Mouse (Mus musculus) ES-Bruce4 (cell line): Measurements from ENCODE around the gene Pfkp. TPM values are rescaled to one million over a fixed set of nuclear protein-coding genes. Genes with fewer than 3 reads are reported as not detected.
A peak's percentile ranks its signal among the peaks of the same experiment; 100 is the strongest.

Experiments
- H3K27ac ChIP-seq: 2 replicates; pipeline ENCODE4 v1.5.1; 2012; ENCODE audit warnings: low read length, inconsistent platforms; ENCODE audit not compliant: insufficient read depth
- H3K27me3 ChIP-seq: 2 replicates; pipeline ENCODE4 v1.6.1; 2012; ENCODE audit warnings: mild to moderate bottlenecking, low read length, inconsistent platforms; ENCODE audit not compliant: control insufficient read depth, poor library complexity, insufficient read depth, severe bottlenecking
- H3K36me3 ChIP-seq: 2 replicates; pipeline ENCODE4 v1.6.1; 2012; ENCODE audit warnings: inconsistent platforms, mild to moderate bottlenecking, low read length, moderate library complexity; ENCODE audit not compliant: control insufficient read depth, poor library complexity, insufficient read depth, severe bottlenecking
- H3K4me1 ChIP-seq: one replicate; pipeline ENCODE4 v1.8.1; 2011; ENCODE audit warnings: low read length; ENCODE audit not compliant: control insufficient read depth, insufficient read depth
- H3K4me3 ChIP-seq: 2 replicates; pipeline ENCODE4 v1.5.1; 2011; ENCODE audit warnings: low read depth, mild to moderate bottlenecking, low read length
- H3K9ac ChIP-seq: 2 replicates; pipeline ENCODE4 v1.6.1; 2012; ENCODE audit warnings: low read depth, mild to moderate bottlenecking, inconsistent platforms; ENCODE audit not compliant: poor library complexity, severe bottlenecking
- H3K9me3 ChIP-seq: replicated peaks from 2 replicates; pipeline ENCODE4 v1.6.1; 2012; ENCODE audit warnings: mild to moderate bottlenecking, low read length, inconsistent platforms; ENCODE audit not compliant: control insufficient read depth, poor library complexity, insufficient read depth, severe bottlenecking
- CTCF ChIP-seq: IDR thresholded peaks from one replicate; pipeline ENCODE4 v1.8.1; 2011; ENCODE audit warnings: low read depth, low read length
- EP300 ChIP-seq: IDR thresholded peaks from 2 replicates; pipeline ENCODE4 v1.6.1; 2011; ENCODE audit warnings: low read depth, low read length; ENCODE audit not compliant: insufficient read depth
- POLR2A ChIP-seq: IDR thresholded peaks from one replicate; pipeline ENCODE4 v1.8.1; 2011; ENCODE audit warnings: low read length; ENCODE audit not compliant: insufficient read depth
- polyA plus RNA-seq: library from polyadenylated mRNA; stranded (reverse); fragments of >200 nt; gene quantifications from 2 replicates; pipeline ENCODE4 v1.2.4, GENCODE M21; 2011; ENCODE audit warnings: low read depth; ENCODE audit not compliant: missing spikeins, insufficient read depth, insufficient read length

The Pfkp gene
- polyA plus RNA-seq, 1 experiment, result 108 TPM

DNA sequence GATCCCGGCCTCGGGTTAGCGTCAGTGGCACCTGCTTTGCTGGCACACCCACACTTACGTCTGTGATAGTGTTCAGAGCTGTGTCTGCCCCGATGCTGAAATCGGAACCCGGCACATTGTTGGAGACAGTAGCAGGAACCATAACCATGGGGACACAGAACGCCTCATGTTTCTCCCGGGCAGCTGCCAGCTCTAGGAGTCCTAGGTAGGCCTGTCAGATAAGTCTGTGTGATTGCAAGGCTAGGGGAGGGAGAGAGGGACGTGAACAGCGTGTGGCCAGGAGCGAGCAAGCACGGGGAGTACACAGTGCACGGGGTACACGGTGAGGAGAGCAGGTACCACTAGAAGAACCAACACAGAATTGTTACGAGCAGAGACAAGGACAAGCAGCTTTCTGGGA, 50.8 kb downstream of the Pfkp start:
- Histone ChIP-seq H3K9ac (no peak overlapping the region), H3K9me3 (no peaks in the 10 kb centered on the region), H3K4me1 (no peaks in the 10 kb centered on the region), H3K27me3 (no peaks in the 10 kb centered on the region), H3K36me3 (peaks cover 46% of the 10 kb centered on the region), H3K27ac (no peak overlapping the region), H3K4me3 (no peak overlapping the region)
- TF ChIP-seq POLR2A, result no peak
- no peak for TF ChIP-seq EP300
- TF ChIP-seq CTCF, result no peak

DNA sequence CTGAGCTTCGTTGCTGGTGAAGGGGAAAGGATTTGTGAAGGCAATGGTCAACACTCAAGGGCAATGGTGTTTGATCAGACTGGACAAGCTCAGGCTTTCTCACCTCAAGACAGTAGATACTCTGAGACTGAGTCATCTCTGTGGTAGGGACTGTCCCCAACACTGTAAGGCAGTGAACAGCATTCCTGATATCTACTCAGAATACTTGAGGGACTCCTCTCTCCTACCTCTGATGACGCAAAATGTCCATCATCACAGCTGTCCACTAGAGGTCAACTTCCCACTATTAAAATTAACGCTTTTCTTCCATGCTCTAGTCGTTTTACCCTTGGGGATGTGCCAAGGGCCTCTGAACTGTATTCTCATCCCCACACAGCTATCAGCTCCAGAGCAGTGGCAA, 53.2 kb downstream of the Pfkp start:
- Histone ChIP-seq H3K4me1 (no peaks in the 10 kb centered on the region), H3K9ac (no peak overlapping the region), H3K27me3 (no peaks in the 10 kb centered on the region), H3K36me3 (peaks cover 27% of the 10 kb centered on the region), H3K4me3 (no peak overlapping the region), H3K27ac (no peak overlapping the region), H3K9me3 (no peaks in the 10 kb centered on the region)
- no peak for TF ChIP-seq EP300
- TF ChIP-seq CTCF, result no peak
- TF ChIP-seq POLR2A, result no peak

DNA sequence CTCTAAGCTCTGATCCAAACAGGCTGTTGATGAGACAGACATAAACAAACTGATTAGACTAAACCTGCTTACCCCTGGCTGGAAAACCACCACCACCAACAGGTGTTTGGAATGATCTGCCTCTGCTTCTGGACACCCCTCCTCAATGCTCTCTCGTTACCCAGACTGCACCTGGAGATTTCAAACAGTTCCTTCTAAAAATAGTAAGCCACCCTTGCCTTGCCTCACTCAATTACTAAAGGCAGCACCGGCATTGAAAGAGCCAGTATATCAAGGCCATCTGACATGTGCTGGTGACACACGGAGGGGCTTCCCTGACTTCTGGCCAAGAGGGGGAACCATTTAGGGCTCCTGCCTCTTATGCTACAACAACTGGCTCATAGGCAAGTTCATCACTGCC, 57.7 kb downstream of the Pfkp start:
- Histone ChIP-seq H3K27ac (no peak overlapping the region), H3K27me3 (no peaks in the 10 kb centered on the region), H3K9ac (no peak overlapping the region), H3K4me1 (no peaks in the 10 kb centered on the region), H3K36me3 (peaks cover 11% of the 10 kb centered on the region), H3K4me3 (no peak overlapping the region), H3K9me3 (no peaks in the 10 kb centered on the region)
- no peak for TF ChIP-seq EP300
- TF ChIP-seq POLR2A, result no peak
- no peak for TF ChIP-seq CTCF

DNA sequence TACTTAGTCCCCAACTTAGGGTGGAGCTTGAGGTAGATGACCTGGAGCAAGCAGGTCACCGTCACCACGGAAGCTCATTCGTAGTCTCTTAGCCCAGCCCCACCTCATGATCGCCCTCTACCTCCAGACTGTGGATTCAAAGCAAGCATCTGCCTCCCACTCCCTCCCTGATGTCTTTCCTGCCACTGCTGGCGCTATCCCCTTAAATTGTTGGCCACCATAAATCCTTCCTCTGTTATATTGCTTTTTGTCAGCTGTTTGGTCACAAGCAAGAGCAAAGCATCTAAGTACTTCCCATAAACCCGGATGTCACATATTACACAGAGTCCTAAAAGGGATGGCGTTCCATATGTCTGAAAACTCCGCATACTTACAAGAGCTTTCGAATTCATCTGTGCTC, 62.6 kb downstream of the Pfkp start:
- Histone ChIP-seq H3K9me3 (no peaks in the 10 kb centered on the region), H3K36me3 (peaks cover 29% of the 10 kb centered on the region), H3K4me3 (no peak overlapping the region), H3K4me1 (no peaks in the 10 kb centered on the region), H3K27me3 (no peaks in the 10 kb centered on the region), H3K9ac (no peak overlapping the region), H3K27ac (no peak overlapping the region)
- TF ChIP-seq POLR2A, result no peak
- no peak for TF ChIP-seq EP300
- peak; percentile 46 for TF ChIP-seq CTCF

DNA sequence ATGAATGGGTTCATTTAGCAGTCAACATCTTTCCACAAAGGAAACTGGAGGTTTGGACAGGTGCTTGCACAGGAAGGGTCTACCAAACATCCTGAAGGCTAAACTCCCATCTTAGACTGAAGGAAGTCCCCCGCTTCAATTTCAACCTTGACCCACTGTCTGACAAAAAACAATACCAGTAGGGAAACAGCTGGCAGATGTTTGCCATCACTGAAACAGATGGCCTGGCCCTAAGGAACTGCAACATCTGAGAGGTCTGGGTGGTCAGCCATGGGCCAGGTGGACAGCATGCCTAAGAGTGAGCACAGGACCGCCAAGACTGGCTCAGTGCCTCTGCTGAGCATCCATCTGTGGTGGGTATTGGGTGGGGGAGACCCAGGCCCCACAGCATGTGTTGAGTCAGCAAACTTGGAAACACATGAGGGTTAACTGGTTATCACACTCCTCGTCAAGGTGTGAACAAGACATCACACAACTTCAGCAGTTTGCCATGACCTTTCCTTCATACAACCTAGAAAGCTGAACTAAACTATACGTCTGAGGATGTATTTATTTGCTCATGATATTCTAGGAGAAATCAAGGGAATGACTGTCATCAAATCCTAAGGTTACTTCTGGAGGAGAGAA, 65.0 kb downstream of the Pfkp start:
- no peak overlapping the region for H3K4me3 ChIP-seq
- H3K27ac ChIP-seq, result no peak overlapping the region
- no peak overlapping the region for H3K9ac ChIP-seq
- no peaks in the 10 kb centered on the region for H3K9me3 ChIP-seq
- no peaks in the 10 kb centered on the region for H3K4me1 ChIP-seq
- TF ChIP-seq POLR2A (no peak), EP300 (no peak), CTCF (no peak)
- H3K27me3 ChIP-seq, result no peaks in the 10 kb centered on the region
- peaks cover 49% of the 10 kb centered on the region for H3K36me3 ChIP-seq

DNA sequence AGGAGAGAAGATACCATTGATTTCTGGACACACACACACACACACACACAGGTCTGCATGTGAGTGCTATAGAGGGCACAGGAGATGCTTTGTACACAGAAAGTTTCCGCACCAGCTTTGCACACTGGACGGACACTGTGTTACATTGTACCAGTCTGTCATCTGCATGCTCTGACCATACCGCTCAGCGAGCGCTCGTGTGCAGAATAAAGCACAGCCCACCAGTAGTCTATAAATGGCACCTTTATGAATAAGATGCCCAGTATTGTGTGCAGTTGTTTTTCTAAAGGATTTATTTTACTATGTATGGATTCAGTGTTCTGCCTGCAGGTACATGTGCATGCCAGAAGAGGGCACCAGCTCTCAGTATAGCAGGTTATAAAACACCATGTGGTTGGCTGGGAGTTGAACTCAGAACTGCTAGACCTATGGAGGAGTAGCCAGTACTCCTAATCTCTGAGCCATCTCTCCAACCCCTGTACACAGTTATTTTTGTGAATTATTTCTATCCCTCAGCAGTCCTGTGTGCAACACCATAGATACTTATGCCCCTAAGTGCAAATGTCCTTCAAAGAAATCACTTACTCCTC, 72.6 kb downstream of the Pfkp start:
- TF ChIP-seq POLR2A (no peak), EP300 (no peak), CTCF (no peak)
- no peak overlapping the region for H3K27ac ChIP-seq
- no peak overlapping the region for H3K9ac ChIP-seq
- no peaks in the 10 kb centered on the region for H3K9me3 ChIP-seq
- H3K36me3 ChIP-seq, result peaks cover 74% of the 10 kb centered on the region
- no peaks in the 10 kb centered on the region for H3K27me3 ChIP-seq
- H3K4me3 ChIP-seq, result no peak overlapping the region
- no peaks in the 10 kb centered on the region for H3K4me1 ChIP-seq
